Mouse (Mus musculus) embryonic facial prominence, embryonic 11.5 days (tissue): Measurements from ENCODE around the gene Gng7. TPM values are rescaled to one million over a fixed set of nuclear protein-coding genes. Genes with fewer than 3 reads are reported as not detected.

ENCODE experiments used
- ATAC-seq: fragments of 200-750 bp; cut with Nextera tagmentation; replicated peaks from 2 replicates; pipeline ENCODE4 v1.8.0; 2017; ENCODE audit warnings: low read depth; ENCODE audit not compliant: insufficient number of reproducible peaks, low FRiP score, low TSS enrichment
- DNase-seq: peaks from one replicate; pipeline ENCODE4 v3.0.0-alpha.2; 2015; ENCODE audit warnings: low spot score
- H3K27ac ChIP-seq: fragments of 300-500 bp; sonication (generic); replicated peaks from 2 replicates; pipeline ENCODE4 v1.5.1; 2014; ENCODE audit warnings: mild to moderate bottlenecking, low read depth, low read length, control low read depth
- H3K27me3 ChIP-seq: fragments of 300-500 bp; sonication (generic); 2 replicates; pipeline ENCODE4 v1.6.1; 2014; ENCODE audit warnings: mild to moderate bottlenecking, low read length, moderate library complexity, mixed read lengths; ENCODE audit not compliant: control insufficient read depth, insufficient read depth
- H3K36me3 ChIP-seq: fragments of 300-500 bp; sonication (generic); replicated peaks from 2 replicates; pipeline ENCODE4 v1.6.1; 2014; ENCODE audit warnings: low read depth, mild to moderate bottlenecking, low read length, moderate library complexity, mixed read lengths; ENCODE audit not compliant: control insufficient read depth, insufficient read depth
- H3K4me1 ChIP-seq: fragments of 300-500 bp; sonication (generic); 2 replicates; pipeline ENCODE4 v1.6.1; 2014; ENCODE audit warnings: low read length, mixed read lengths; ENCODE audit not compliant: control insufficient read depth, insufficient read depth
- H3K4me2 ChIP-seq: fragments of 300-500 bp; sonication (generic); 2 replicates; pipeline ENCODE4 v1.6.1; 2014; ENCODE audit warnings: low read depth, mild to moderate bottlenecking, control low read depth, low read length, moderate library complexity
- H3K4me3 ChIP-seq: fragments of 300-500 bp; sonication (generic); 2 replicates; pipeline ENCODE4 v1.5.1; 2014; ENCODE audit warnings: low read depth, low read length, control low read depth
- H3K9ac ChIP-seq: fragments of 300-500 bp; sonication (generic); replicated peaks from 2 replicates; pipeline ENCODE4 v1.6.1; 2014; ENCODE audit warnings: mild to moderate bottlenecking, control low read depth, low read length
- H3K9me3 ChIP-seq: fragments of 300-500 bp; sonication (generic); replicated peaks from 2 replicates; pipeline ENCODE4 v1.6.1; 2016; ENCODE audit warnings: mild to moderate bottlenecking, low read length, inconsistent platforms, mixed read lengths; ENCODE audit not compliant: control insufficient read depth
- WGBS: fragments of 180-500 bp; shearing (Covaris S2); extraction: QIAGEN DNeasy Blood & Tissue Kit; methylation state at CpG from one replicate; pipeline ENCODE4 v1.1.7; 2014; 5-methylcytosine and 5-hydroxymethylcytosine counted together
- polyA plus RNA-seq: library from polyadenylated mRNA; unstranded; fragments of >200 nt; fragmentation: Nextera tagmentation; extraction: Ambion mirVana; gene quantifications from 2 replicates; pipeline ENCODE4 v1.2.1, GENCODE M21; 2014

Gene Gng7
- polyA plus RNA-seq, 1 experiment from 2014 or later, result 5.4 TPM

GRCm38 (mm10) chr10:80936135-80936809 is 78.5 kb downstream of the Gng7 start:
- 1% methylated on average over 35 of the region's 37 CpGs for WGBS
- Histone ChIP-seq H3K27ac (peak overlapping the region; percentile 68), H3K9me3 (no peaks in the 10 kb centered on the region), H3K27me3 (peaks cover 36% of the 10 kb centered on the region), H3K4me2 (peak overlapping the region; percentile 58), H3K36me3 (no peaks in the 10 kb centered on the region), H3K4me3 (peak overlapping the region; percentile 28), H3K9ac (peak overlapping the region; percentile 46), H3K4me1 (peaks cover 38% of the 10 kb centered on the region)
- peak; percentile 22; the same call in 1 of the 2 replicates for ATAC-seq
- peak; percentile 77 for DNase-seq

- H3K4me1 ChIP-seq, result peaks cover 37% of the 10 kb centered on the region
- peak overlapping the region; percentile 58 for H3K4me2 ChIP-seq
- no peaks in the 10 kb centered on the region for H3K9me3 ChIP-seq
- H3K4me3 ChIP-seq, result no peak overlapping the region
- H3K27ac ChIP-seq, result no peak overlapping the region
- H3K36me3 ChIP-seq, result no peaks in the 10 kb centered on the region
- peaks cover 41% of the 10 kb centered on the region for H3K27me3 ChIP-seq
- WGBS, result 1% methylated on average over 16 of the region's 17 CpGs
- DNase-seq (peak; percentile 54), ATAC-seq (no peak)
- no peak overlapping the region for H3K9ac ChIP-seq
Measured at GRCm38 (mm10) chr10:80935698-80936097, 79.0 kb downstream of the Gng7 start.

GRCm38 (mm10) chr10:80935241-80935640 is 79.5 kb downstream of the Gng7 start:
- no peaks in the 10 kb centered on the region for H3K36me3 ChIP-seq
- H3K27ac ChIP-seq, result no peak overlapping the region
- WGBS, result 15% methylated on average over 3 of the region's 3 CpGs
- peaks cover 43% of the 10 kb centered on the region for H3K27me3 ChIP-seq
- no peak overlapping the region; the same call in 1 of the 2 replicates for H3K4me2 ChIP-seq
- H3K9ac ChIP-seq, result no peak overlapping the region
- DNase-seq (no peak), ATAC-seq (no peak)
- H3K4me1 ChIP-seq, result peaks cover 34% of the 10 kb centered on the region
- no peak overlapping the region for H3K4me3 ChIP-seq
- no peaks in the 10 kb centered on the region for H3K9me3 ChIP-seq

- Histone ChIP-seq H3K36me3 (no peaks in the 10 kb centered on the region), H3K27me3 (peaks cover 44% of the 10 kb centered on the region), H3K9me3 (no peaks in the 10 kb centered on the region), H3K4me3 (no peak overlapping the region), H3K4me1 (peaks cover 36% of the 10 kb centered on the region), H3K9ac (no peak overlapping the region), H3K27ac (no peak overlapping the region), H3K4me2 (no peak overlapping the region)
- no peak for DNase-seq
- WGBS, result 39% methylated on average over 14 of the region's 14 CpGs
- no peak for ATAC-seq
Measured at GRCm38 (mm10) chr10:80934136-80934985, 80.4 kb downstream of the Gng7 start.

GRCm38 (mm10) chr10:80933421-80933979 is 81.2 kb downstream of the Gng7 start:
- 2% methylated on average over 21 of the region's 21 CpGs for WGBS
- no peaks in the 10 kb centered on the region for H3K9me3 ChIP-seq
- H3K4me3 ChIP-seq, result peak overlapping the region; percentile 16; the same call in 1 of the 2 replicates
- peaks cover 32% of the 10 kb centered on the region for H3K4me1 ChIP-seq
- no peak overlapping the region for H3K27ac ChIP-seq
- H3K9ac ChIP-seq, result 0 out of 2 replicates have a peak overlapping the region, but pooled peaks have one; percentile 9
- H3K27me3 ChIP-seq, result peaks cover 44% of the 10 kb centered on the region
- H3K36me3 ChIP-seq, result no peaks in the 10 kb centered on the region
- peak overlapping the region; percentile 37; the same call in 1 of the 2 replicates for H3K4me2 ChIP-seq
- ATAC-seq (no peak), DNase-seq (no peak)

GRCm38 (mm10) chr10:80932700-80933420 is 81.9 kb downstream of the Gng7 start:
- Histone ChIP-seq H3K36me3 (no peaks in the 10 kb centered on the region), H3K9me3 (no peaks in the 10 kb centered on the region), H3K4me3 (peak overlapping the region; percentile 16; the same call in 1 of the 2 replicates), H3K4me1 (peaks cover 31% of the 10 kb centered on the region), H3K27me3 (peaks cover 44% of the 10 kb centered on the region), H3K9ac (peak overlapping the region; percentile 27), H3K27ac (no peak overlapping the region), H3K4me2 (peak overlapping the region; percentile 35)
- ATAC-seq (no peak), DNase-seq (no peak)
- WGBS, result under 1% methylated on average over 17 of the region's 17 CpGs

GRCm38 (mm10) chr10:80932206-80932605 is 82.5 kb downstream of the Gng7 start:
- Histone ChIP-seq H3K27me3 (peaks cover 42% of the 10 kb centered on the region), H3K4me3 (peak overlapping the region; percentile 16), H3K27ac (no peak overlapping the region), H3K4me1 (peaks cover 24% of the 10 kb centered on the region), H3K9me3 (no peaks in the 10 kb centered on the region), H3K4me2 (peak overlapping the region; percentile 35), H3K36me3 (no peaks in the 10 kb centered on the region), H3K9ac (peak overlapping the region; percentile 27; the same call in 1 of the 2 replicates)
- ATAC-seq (no peak), DNase-seq (peak; percentile 58)
- under 1% methylated on average over 20 of the region's 20 CpGs for WGBS
